Mouse (Mus musculus) heart, adult 2 months (tissue): ENCODE measurements at regions not wholly inside any gene's neighbourhood (a gene's known extent, or its start where the extent isn't known, plus 50 kb on each side); places are given as distances from the start of the nearest gene placed in this dataset.

Experiments
- CTCF ChIP-seq: fragments of 200-600 bp; IDR thresholded peaks from 2 replicates; pipeline ENCODE4 v1.8.1; 2022; ENCODE audit warnings: antibody characterized with exemption, mild to moderate bottlenecking, moderate library complexity
- EP300 ChIP-seq: fragments of 200-500 bp; IDR thresholded peaks from 2 replicates; pipeline ENCODE4 v1.6.1; 2011; ENCODE audit warnings: low read depth, low read length, control low read depth; ENCODE audit not compliant: insufficient read depth
- POLR2A ChIP-seq: fragments of 200-500 bp; IDR thresholded peaks from 2 replicates; pipeline ENCODE4 v1.6.1; 2011; ENCODE audit warnings: mild to moderate bottlenecking, low read depth, low read length, control low read depth; ENCODE audit not compliant: insufficient read depth

DNA sequence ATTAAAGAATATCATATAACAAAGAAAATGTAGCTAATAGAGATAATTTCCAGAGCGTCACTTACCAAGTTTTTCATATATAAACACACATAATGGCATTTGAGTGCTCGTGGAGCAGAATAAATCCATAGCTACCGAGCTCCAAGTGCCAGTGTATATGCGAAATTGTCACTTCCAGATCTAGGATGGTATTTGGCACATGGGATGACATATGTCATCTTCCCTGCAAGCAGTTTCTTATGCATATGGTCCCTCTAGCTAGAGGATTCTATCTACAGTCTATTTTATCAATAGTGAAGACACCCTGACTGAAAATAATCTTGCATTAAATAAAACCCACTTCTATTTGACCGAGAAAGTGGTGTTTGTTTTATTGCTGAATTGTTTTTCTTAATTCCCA lies 109.6 kb upstream of the Cdh6 start:
- TF ChIP-seq CTCF, result no peak
- no peak for TF ChIP-seq POLR2A
- TF ChIP-seq EP300, result no peak
